Mouse (Mus musculus): Measurements from ENCODE around the gene Hdac9. TPM values are rescaled to one million over a fixed set of nuclear protein-coding genes. Genes with fewer than 3 reads are reported as not detected.

Hdac9 gene
- polyA plus RNA-seq, 1 experiment = 0.06 TPM

- no peak for TF ChIP-seq CTCF (IDR thresholded peaks at IDR 0.05; ENCODE audit: control insufficient read depth, insufficient read depth, insufficient read length)
- TF ChIP-seq MAX (IDR thresholded peaks at IDR 0.05) = no peak
- no peak for TF ChIP-seq MYOD1 (IDR thresholded peaks at IDR 0.05; ENCODE audit: control insufficient read depth, insufficient read length, low read depth)
- TF ChIP-seq CEBPB (IDR thresholded peaks at IDR 0.05; ENCODE audit: low read depth) = no peak
- no peak for TF ChIP-seq USF1 (IDR thresholded peaks at IDR 0.05; ENCODE audit: low read depth)
- TF ChIP-seq FOSL1 (IDR thresholded peaks at IDR 0.05; ENCODE audit: insufficient read depth, low read length, poor library complexity, severe bottlenecking) = no peak
- no peak for TF ChIP-seq MYOG (IDR thresholded peaks at IDR 0.05; ENCODE audit: control insufficient read depth, extremely low read depth, insufficient read length)
- H3K27me3 ChIP-seq (ENCODE audit: control insufficient read depth, insufficient read depth, insufficient read length) = no peaks in the 10 kb centered on the region
- H3ac ChIP-seq (ENCODE audit: control insufficient read depth, insufficient read length, low read depth) = no peak overlapping the region
- no peaks in the 10 kb centered on the region for H3K36me3 ChIP-seq (ENCODE audit: control insufficient read depth, insufficient read depth)
- H3K4me3 ChIP-seq (ENCODE audit: insufficient read depth, poor library complexity, severe bottlenecking) = no peak overlapping the region
- H3K79me3 ChIP-seq (ENCODE audit: low read depth) = no peaks in the 10 kb centered on the region
- H3K79me2 ChIP-seq (ENCODE audit: control insufficient read depth, insufficient read depth) = no peaks in the 10 kb centered on the region
These were observed 81.4 kb downstream of the Hdac9 start for GRCm38 (mm10) chr12:34835493-34835892.

GRCm38 (mm10) chr12:34828684-34829083 lies 88.2 kb downstream of the Hdac9 start:
- no peaks in the 10 kb centered on the region for H3K79me2 ChIP-seq (ENCODE audit: control insufficient read depth, insufficient read depth)
- no peaks in the 10 kb centered on the region for H3K36me3 ChIP-seq (ENCODE audit: control insufficient read depth, insufficient read depth)
- H3K4me3 ChIP-seq (ENCODE audit: insufficient read depth, poor library complexity, severe bottlenecking) = no peak overlapping the region
- TF ChIP-seq MYOD1 (IDR thresholded peaks at IDR 0.05; ENCODE audit: control insufficient read depth, insufficient read length, low read depth) = no peak
- TF ChIP-seq MYOG (IDR thresholded peaks at IDR 0.05; ENCODE audit: control insufficient read depth, extremely low read depth, insufficient read length) = no peak
- no peak for TF ChIP-seq CTCF (IDR thresholded peaks at IDR 0.05; ENCODE audit: control insufficient read depth, insufficient read depth, insufficient read length)
- TF ChIP-seq MAX (IDR thresholded peaks at IDR 0.05) = no peak
- no peak for TF ChIP-seq FOSL1 (IDR thresholded peaks at IDR 0.05; ENCODE audit: insufficient read depth, low read length, poor library complexity, severe bottlenecking)
- TF ChIP-seq USF1 (IDR thresholded peaks at IDR 0.05; ENCODE audit: low read depth) = no peak
- H3K27me3 ChIP-seq (ENCODE audit: control insufficient read depth, insufficient read depth, insufficient read length) = no peaks in the 10 kb centered on the region
- no peak overlapping the region for H3ac ChIP-seq (ENCODE audit: control insufficient read depth, insufficient read length, low read depth)
- H3K79me3 ChIP-seq (ENCODE audit: low read depth) = no peaks in the 10 kb centered on the region

- no peaks in the 10 kb centered on the region for H3K27me3 ChIP-seq (ENCODE audit: control insufficient read depth, insufficient read depth, insufficient read length)
- no peak overlapping the region for H3ac ChIP-seq (ENCODE audit: control insufficient read depth, insufficient read length, low read depth)
- TF ChIP-seq MYOG (IDR thresholded peaks at IDR 0.05; ENCODE audit: control insufficient read depth, extremely low read depth, insufficient read length) = no peak
- no peak for TF ChIP-seq MAX (IDR thresholded peaks at IDR 0.05)
- no peak for TF ChIP-seq USF1 (IDR thresholded peaks at IDR 0.05; ENCODE audit: low read depth)
- no peak for TF ChIP-seq CTCF (IDR thresholded peaks at IDR 0.05; ENCODE audit: control insufficient read depth, insufficient read depth, insufficient read length)
- TF ChIP-seq MYOD1 (IDR thresholded peaks at IDR 0.05; ENCODE audit: control insufficient read depth, insufficient read length, low read depth) = no peak
- TF ChIP-seq FOSL1 (IDR thresholded peaks at IDR 0.05; ENCODE audit: insufficient read depth, low read length, poor library complexity, severe bottlenecking) = no peak
- no peak for TF ChIP-seq CEBPB (IDR thresholded peaks at IDR 0.05; ENCODE audit: low read depth)
- no peaks in the 10 kb centered on the region for H3K36me3 ChIP-seq (ENCODE audit: control insufficient read depth, insufficient read depth)
- no peaks in the 10 kb centered on the region for H3K79me2 ChIP-seq (ENCODE audit: control insufficient read depth, insufficient read depth)
- no peaks in the 10 kb centered on the region for H3K79me3 ChIP-seq (ENCODE audit: low read depth)
- H3K4me3 ChIP-seq (ENCODE audit: insufficient read depth, poor library complexity, severe bottlenecking) = no peak overlapping the region
These were observed 90.0 kb downstream of the Hdac9 start for GRCm38 (mm10) chr12:34826931-34827330.

GRCm38 (mm10) chr12:34820229-34820628 lies 96.7 kb downstream of the Hdac9 start:
- H3K79me3 ChIP-seq (ENCODE audit: low read depth) = no peaks in the 10 kb centered on the region
- H3ac ChIP-seq (ENCODE audit: control insufficient read depth, insufficient read length, low read depth) = no peak overlapping the region
- no peaks in the 10 kb centered on the region for H3K27me3 ChIP-seq (ENCODE audit: control insufficient read depth, insufficient read depth, insufficient read length)
- no peak overlapping the region for H3K4me3 ChIP-seq (ENCODE audit: insufficient read depth, poor library complexity, severe bottlenecking)
- TF ChIP-seq FOSL1 (IDR thresholded peaks at IDR 0.05; ENCODE audit: insufficient read depth, low read length, poor library complexity, severe bottlenecking) = no peak
- TF ChIP-seq MAX (IDR thresholded peaks at IDR 0.05) = no peak
- TF ChIP-seq CTCF (IDR thresholded peaks at IDR 0.05; ENCODE audit: control insufficient read depth, insufficient read depth, insufficient read length) = no peak
- TF ChIP-seq MYOG (IDR thresholded peaks at IDR 0.05; ENCODE audit: control insufficient read depth, extremely low read depth, insufficient read length) = no peak
- no peak for TF ChIP-seq USF1 (IDR thresholded peaks at IDR 0.05; ENCODE audit: low read depth)
- no peak for TF ChIP-seq CEBPB (IDR thresholded peaks at IDR 0.05; ENCODE audit: low read depth)
- TF ChIP-seq MYOD1 (IDR thresholded peaks at IDR 0.05; ENCODE audit: control insufficient read depth, insufficient read length, low read depth) = no peak
- no peaks in the 10 kb centered on the region for H3K36me3 ChIP-seq (ENCODE audit: control insufficient read depth, insufficient read depth)
- H3K79me2 ChIP-seq (ENCODE audit: control insufficient read depth, insufficient read depth) = no peaks in the 10 kb centered on the region

GRCm38 (mm10) chr12:34811673-34812613 lies 105.0 kb downstream of the Hdac9 start:
- no peak overlapping the region for H3K4me3 ChIP-seq (ENCODE audit: insufficient read depth, poor library complexity, severe bottlenecking)
- no peaks in the 10 kb centered on the region for H3K79me2 ChIP-seq (ENCODE audit: control insufficient read depth, insufficient read depth)
- H3K27me3 ChIP-seq (ENCODE audit: control insufficient read depth, insufficient read depth, insufficient read length) = no peaks in the 10 kb centered on the region
- no peak for TF ChIP-seq USF1 (IDR thresholded peaks at IDR 0.05; ENCODE audit: low read depth)
- no peak for TF ChIP-seq MYOG (IDR thresholded peaks at IDR 0.05; ENCODE audit: control insufficient read depth, extremely low read depth, insufficient read length)
- TF ChIP-seq FOSL1 (IDR thresholded peaks at IDR 0.05; ENCODE audit: insufficient read depth, low read length, poor library complexity, severe bottlenecking) = no peak
- TF ChIP-seq CEBPB (IDR thresholded peaks at IDR 0.05; ENCODE audit: low read depth) = no peak
- no peak for TF ChIP-seq CTCF (IDR thresholded peaks at IDR 0.05; ENCODE audit: control insufficient read depth, insufficient read depth, insufficient read length)
- TF ChIP-seq MYOD1 (IDR thresholded peaks at IDR 0.05; ENCODE audit: control insufficient read depth, insufficient read length, low read depth) = no peak
- no peak for TF ChIP-seq MAX (IDR thresholded peaks at IDR 0.05)
- no peaks in the 10 kb centered on the region for H3K36me3 ChIP-seq (ENCODE audit: control insufficient read depth, insufficient read depth)
- H3ac ChIP-seq (ENCODE audit: control insufficient read depth, insufficient read length, low read depth) = no peak overlapping the region
- H3K79me3 ChIP-seq (ENCODE audit: low read depth) = no peaks in the 10 kb centered on the region

Data from C2C12 (cell line).